Mouse (Mus musculus) lung, postnatal 10 days (tissue): Measurements from ENCODE around the gene Myl12a.
"Not testable (repeated sequence)": the region's sequence is repeated elsewhere in the genome, so short reads cannot be mapped to it uniquely, and the experiment has no call there.

Experiments used
- DNase-seq: peaks from one replicate; pipeline ENCODE4 v3.0.0; 2021

The Myl12a gene

GRCm38 (mm10) chr17:70986831-70987660, 15.6 kb downstream of the Myl12a start:
- no peak for DNase-seq

GRCm38 (mm10) chr17:70986355-70986740, 16.3 kb downstream of the Myl12a start:
- DNase-seq, result no peak

DNA sequence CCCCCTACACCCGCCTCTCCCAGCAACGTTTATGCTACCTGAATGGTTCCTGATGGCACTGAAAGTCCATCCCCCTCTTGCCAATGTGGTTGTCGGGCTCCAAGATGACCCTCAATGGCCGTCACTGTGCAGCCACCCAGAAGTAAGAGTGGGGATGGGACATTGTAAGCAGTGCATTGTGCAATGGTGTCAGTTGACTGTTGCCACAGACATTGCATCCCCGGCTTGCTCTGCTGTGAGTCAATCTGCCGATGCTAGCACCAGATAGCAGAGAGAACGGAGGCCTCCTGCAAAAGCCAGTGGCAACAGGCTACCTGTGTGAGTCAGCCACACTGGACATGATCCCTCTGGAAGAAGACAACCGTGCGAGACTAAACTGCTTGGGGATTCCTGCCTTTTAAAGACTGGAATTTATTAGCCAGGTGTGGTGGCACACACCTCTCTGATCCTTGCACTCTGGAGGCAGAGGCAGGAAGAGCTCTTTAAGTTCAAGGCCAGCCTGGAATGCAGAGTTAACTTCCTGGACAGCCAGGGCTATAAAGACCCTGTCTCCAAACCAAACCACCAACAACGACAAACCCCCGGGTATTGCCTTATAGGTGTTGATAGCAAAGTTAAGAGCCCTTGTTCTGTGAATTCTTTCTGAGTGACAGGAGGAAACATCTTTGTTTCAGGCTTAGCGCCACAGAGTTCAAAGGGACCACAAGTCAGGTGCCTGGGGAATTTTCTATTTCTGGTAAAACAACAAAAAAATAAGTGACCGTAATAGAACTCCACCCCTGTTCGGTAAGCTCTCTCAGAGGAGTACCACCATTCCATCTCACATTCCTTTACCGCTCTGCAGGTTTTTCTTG, 16.9 kb downstream of the Myl12a start:
- no peak for DNase-seq

DNA sequence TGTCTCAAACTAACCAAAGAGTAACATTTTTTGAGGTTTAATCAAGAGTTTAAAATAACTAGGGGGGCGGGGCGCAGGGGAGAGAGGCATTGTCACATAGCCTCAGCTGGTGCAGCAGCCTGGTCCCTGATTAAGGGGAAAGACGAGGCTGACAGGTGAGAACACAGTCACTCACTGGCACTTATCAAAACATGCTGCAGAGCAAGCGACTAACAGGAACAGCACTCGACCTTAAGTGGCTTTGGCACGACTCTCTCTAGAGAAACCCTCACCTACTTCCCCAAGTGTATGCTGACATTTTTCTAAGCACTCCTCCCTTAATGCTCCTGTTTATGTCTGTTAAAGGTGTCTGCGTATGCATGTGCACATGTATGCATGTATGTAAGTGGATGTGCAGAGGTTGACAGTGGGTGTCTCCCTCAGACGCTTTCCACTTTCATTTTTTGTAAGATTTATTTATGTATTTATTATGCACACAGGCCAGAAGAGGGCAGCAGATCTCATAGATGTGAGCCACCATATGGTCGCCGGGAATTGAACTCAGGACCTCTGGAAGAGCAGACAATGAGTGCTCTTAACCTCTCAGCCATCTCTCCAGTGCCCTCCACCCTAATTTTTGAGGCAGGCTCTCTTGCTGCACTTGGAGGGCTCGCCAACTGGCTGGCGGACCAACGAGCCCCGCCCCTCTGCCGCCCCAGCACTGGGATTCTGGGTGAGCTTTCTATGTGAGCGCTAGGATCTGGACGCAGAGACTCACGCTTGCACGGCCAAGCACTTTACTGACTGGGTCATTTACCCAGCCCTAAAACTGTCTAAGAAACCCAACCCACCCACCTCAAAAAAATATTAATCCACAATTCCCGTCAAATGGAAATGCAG, 23.1 kb downstream of the Myl12a start:
- peak; percentile 62 for DNase-seq

- DNase-seq, result no peak
These were observed 24.9 kb downstream of the Myl12a start for GRCm38 (mm10) chr17:70977799-70978198.

GRCm38 (mm10) chr17:70974065-70974464, 28.6 kb downstream of the Myl12a start:
- not testable (repeated sequence) for DNase-seq

- DNase-seq, result no peak
These were observed 29.3 kb downstream of the Myl12a start for GRCm38 (mm10) chr17:70973398-70973797.

GRCm38 (mm10) chr17:70971206-70971605, 31.5 kb downstream of the Myl12a start:
- no peak for DNase-seq

DNA sequence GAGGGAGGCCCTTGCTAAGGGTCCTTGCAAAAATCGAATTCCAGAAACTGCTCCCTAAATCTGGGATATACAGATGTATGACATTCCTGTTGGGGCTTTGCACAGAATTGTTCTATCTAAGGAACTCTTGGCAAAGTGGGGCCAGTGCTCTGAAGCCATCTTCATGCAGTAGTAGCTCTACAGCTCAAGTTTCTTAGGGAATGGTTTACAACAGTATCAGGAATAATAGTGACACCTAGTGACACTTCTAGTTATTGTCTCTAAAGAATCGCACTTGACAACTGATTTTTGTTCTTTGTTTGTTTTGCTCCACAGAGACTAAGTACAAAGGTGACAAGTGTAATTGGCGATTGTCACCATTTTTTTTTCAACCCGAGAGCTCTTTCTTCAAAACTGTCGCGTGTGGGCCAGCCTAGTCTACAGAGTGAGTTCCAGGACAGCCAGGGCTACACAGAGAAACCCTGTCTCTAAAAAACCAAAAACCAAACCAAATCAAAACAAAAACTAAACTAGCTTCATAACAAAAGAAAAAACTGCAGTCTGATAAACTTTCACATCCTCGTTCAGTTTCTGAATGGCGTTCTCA, 34.0 kb downstream of the Myl12a start:
- no peak for DNase-seq

- DNase-seq, result no peak
These were observed 35.0 kb downstream of the Myl12a start for GRCm38 (mm10) chr17:70967646-70968045.

DNA sequence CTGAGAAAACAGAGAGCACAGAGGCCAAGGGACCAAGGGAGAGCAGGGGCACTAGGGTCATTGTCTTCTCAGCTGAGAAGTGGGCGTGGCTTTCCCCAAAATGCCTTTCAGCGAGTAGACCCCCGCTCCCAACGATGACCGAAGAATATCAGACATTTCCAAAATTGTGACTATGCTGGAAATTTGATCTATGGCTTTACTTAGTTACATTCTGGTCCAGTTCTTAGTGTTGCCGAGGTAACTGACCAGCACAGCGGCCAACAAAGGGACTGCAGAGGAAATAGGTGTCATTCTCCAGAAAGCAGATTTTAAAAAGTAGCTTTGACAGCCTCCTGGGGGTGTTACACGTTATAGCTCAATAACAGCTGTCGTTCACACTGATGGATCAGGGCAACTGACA, 35.5 kb downstream of the Myl12a start:
- DNase-seq, result no peak

DNA sequence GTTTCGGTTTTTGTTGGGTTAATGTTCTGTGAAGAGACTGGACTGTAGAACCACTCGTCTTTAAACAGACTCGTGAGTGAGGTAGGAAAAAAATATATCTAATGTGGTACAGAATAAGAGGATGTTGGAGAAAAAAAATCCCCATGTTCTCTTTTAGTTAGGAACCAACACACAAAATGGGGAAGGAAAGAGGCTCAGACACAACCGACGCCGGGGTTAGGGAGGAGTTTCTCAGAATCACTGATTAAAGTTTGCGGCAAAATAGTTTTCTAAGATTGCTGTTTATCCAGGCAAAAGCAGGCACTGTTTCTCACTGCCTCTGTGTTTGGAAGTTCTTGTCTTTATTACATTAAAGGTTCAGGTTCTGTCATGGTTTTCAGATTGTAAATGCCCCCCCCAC, 36.6 kb downstream of the Myl12a start:
- no peak for DNase-seq

GRCm38 (mm10) chr17:70965281-70965680, 37.4 kb downstream of the Myl12a start:
- no peak for DNase-seq

DNA sequence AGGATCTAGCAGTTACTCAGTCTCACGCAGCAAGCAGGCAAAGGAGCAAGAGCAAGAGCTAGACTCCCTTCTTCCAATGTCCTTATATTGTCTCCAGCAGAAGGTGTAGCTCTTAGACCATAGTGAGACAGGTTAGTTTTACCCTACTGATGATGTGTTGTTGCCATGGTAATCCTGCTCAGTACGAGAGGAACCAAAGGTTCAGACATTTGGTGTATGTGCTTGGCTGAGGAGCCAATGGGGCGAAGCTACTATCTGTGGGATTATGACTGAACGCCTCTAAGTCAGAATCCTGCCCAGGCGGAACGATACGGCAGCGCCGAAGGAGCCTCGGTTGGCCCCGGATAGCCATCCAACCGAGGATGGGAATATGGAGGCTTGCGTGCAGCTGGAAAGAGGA, 39.1 kb downstream of the Myl12a start:
- peak; percentile 92 for DNase-seq

- no peak for DNase-seq
These were observed 51.4 kb downstream of the Myl12a start for GRCm38 (mm10) chr17:70951266-70951665.

GRCm38 (mm10) chr17:70949171-70949570, 53.5 kb downstream of the Myl12a start:
- DNase-seq, result no peak

GRCm38 (mm10) chr17:70948721-70949120, 54.0 kb downstream of the Myl12a start:
- no peak for DNase-seq

- no peak for DNase-seq
These were observed 58.9 kb downstream of the Myl12a start for GRCm38 (mm10) chr17:70943779-70944178.
